Mouse (Mus musculus) forebrain, embryonic 11.5 days (tissue): ENCODE measurements around the gene Lars2. TPM values are rescaled to one million over a fixed set of nuclear protein-coding genes. Genes with fewer than 3 reads are reported as not detected.

Source experiments
- ATAC-seq: fragments of 200-750 bp; cut with Nextera tagmentation; replicated peaks from 2 replicates; pipeline ENCODE4 v1.8.0; 2017; ENCODE audit warnings: moderate TSS enrichment; ENCODE audit not compliant: low FRiP score
- DNase-seq: peaks from one replicate; pipeline ENCODE4 v3.0.0-alpha.2; 2017; ENCODE audit warnings: low spot score
- H3K27ac ChIP-seq: fragments of 300-500 bp; sonication (generic); 2 replicates; pipeline ENCODE4 v1.5.1; 2014; ENCODE audit warnings: low read depth, low read length
- H3K27me3 ChIP-seq: fragments of 300-500 bp; sonication (generic); 2 replicates; pipeline ENCODE4 v1.6.1; 2014; ENCODE audit warnings: mild to moderate bottlenecking, low read length, mixed read lengths; ENCODE audit not compliant: control insufficient read depth, insufficient read depth
- H3K36me3 ChIP-seq: fragments of 300-500 bp; sonication (generic); 2 replicates; pipeline ENCODE4 v1.6.1; 2014; ENCODE audit warnings: mild to moderate bottlenecking, low read length, moderate library complexity, mixed read lengths; ENCODE audit not compliant: control insufficient read depth, insufficient read depth
- H3K4me1 ChIP-seq: fragments of 300-500 bp; sonication (generic); replicated peaks from 2 replicates; pipeline ENCODE4 v1.6.1; 2014; ENCODE audit warnings: low read length, mixed read lengths; ENCODE audit not compliant: control insufficient read depth, insufficient read depth
- H3K4me2 ChIP-seq: fragments of 300-500 bp; sonication (generic); 2 replicates; pipeline ENCODE4 v1.6.1; 2014; ENCODE audit warnings: low read depth, mild to moderate bottlenecking, low read length, moderate library complexity, mixed read lengths; ENCODE audit not compliant: severe bottlenecking
- H3K4me3 ChIP-seq: fragments of 300-500 bp; sonication (generic); 2 replicates; pipeline ENCODE4 v1.5.1; 2014; ENCODE audit warnings: low read depth, low read length
- H3K9ac ChIP-seq: fragments of 300-500 bp; sonication (generic); 2 replicates; pipeline ENCODE4 v1.6.1; 2014; ENCODE audit warnings: low read length
- H3K9me3 ChIP-seq: fragments of 300-500 bp; sonication (generic); 2 replicates; pipeline ENCODE4 v1.6.1; 2016; ENCODE audit warnings: low read length, mixed read lengths; ENCODE audit not compliant: control insufficient read depth
- WGBS: fragments of 180-500 bp; shearing (Covaris S2); extraction: QIAGEN DNeasy Blood & Tissue Kit; methylation state at CpG from one replicate; pipeline ENCODE4 v1.1.7; 2014; 5-methylcytosine and 5-hydroxymethylcytosine counted together
- polyA plus RNA-seq: library from polyadenylated mRNA; unstranded; fragments of >200 nt; fragmentation: Nextera tagmentation; extraction: Ambion mirVana; gene quantifications from 2 replicates; pipeline ENCODE4 v1.2.1, GENCODE M21; 2014

Gene Lars2
- polyA plus RNA-seq, 1 experiment from 2014 or later: 836 TPM

DNA sequence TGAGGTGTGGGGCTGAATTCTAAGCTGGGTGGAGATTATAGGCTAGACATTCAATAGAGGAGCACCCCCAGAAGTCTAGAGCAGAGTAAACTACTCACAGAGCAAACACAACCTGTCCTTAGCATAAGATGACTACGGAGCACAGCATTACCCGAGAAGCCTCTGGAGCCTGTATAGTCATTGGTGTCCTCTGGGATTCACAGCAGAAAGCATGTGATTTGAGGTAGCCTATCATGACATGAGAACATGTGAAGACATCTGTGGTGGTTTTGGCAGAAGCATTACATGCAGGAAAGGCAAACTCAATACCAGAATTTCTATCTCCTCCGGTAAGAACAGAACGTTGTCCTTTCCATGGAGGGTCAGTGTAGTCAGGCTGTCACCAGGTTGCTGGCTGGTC is 118.8 kb downstream of the Lars2 start:
- ATAC-seq: no peak
- H3K4me2 ChIP-seq: no peak overlapping the region
- no peak overlapping the region for H3K4me3 ChIP-seq
- peaks cover 2% of the 10 kb centered on the region; the same call in 1 of the 2 replicates for H3K36me3 ChIP-seq
- H3K9ac ChIP-seq: no peak overlapping the region
- no peak for DNase-seq
- no peaks in the 10 kb centered on the region for H3K9me3 ChIP-seq
- no peaks in the 10 kb centered on the region for H3K27me3 ChIP-seq
- no peak overlapping the region for H3K27ac ChIP-seq
- 93% methylated on average over 4 of the region's 4 CpGs for WGBS
- peaks cover 9% of the 10 kb centered on the region for H3K4me1 ChIP-seq

DNA sequence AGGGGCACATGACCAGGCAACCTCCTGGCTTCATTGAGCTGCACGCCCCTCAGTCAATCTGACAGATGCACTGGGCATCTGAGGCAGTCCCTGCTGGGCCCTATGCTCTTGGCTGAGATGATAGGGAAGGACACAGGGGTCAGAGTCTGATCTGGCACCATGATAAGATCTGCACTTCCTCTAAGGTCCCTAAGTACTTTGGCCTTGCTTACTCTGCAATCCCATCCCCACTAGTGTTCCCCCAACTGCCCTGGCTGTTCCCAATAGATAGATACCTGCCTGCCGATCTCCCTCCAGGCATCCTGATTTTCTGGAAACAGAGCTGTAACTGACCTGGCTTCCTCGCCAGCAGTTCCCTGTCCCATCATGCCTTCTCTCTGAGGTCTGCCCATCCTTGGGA is 119.9 kb downstream of the Lars2 start:
- ATAC-seq (no peak), DNase-seq (no peak)
- WGBS: 83% methylated on average over 3 of the region's 3 CpGs
- Histone ChIP-seq H3K4me1 (peaks cover 5% of the 10 kb centered on the region), H3K27me3 (no peaks in the 10 kb centered on the region), H3K4me3 (no peak overlapping the region), H3K36me3 (peaks cover 2% of the 10 kb centered on the region; the same call in 1 of the 2 replicates), H3K9me3 (no peaks in the 10 kb centered on the region), H3K9ac (no peak overlapping the region), H3K4me2 (no peak overlapping the region), H3K27ac (no peak overlapping the region)

DNA sequence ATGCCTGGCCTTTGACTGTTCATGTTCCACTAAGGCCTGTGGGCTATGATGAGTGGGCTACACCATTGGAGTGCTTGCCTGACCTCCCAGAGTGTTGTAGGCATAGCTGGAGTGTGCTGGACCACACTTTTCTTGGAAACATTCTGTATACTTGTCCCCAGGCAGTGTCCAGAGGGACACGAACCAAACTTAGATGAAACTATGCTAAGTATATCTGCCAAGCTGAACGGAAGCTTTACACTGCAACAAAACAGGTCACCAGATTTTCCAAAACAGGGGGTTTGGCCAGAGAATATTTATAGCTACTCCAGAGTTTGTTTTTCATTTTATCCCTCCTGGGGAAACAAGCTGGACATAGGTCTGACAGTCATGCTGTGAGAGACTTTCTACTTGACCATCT is 122.3 kb downstream of the Lars2 start:
- Histone ChIP-seq H3K27ac (no peak overlapping the region), H3K27me3 (no peaks in the 10 kb centered on the region), H3K9ac (no peak overlapping the region), H3K4me2 (no peak overlapping the region), H3K9me3 (no peaks in the 10 kb centered on the region), H3K4me1 (0 out of 2 replicates have a peak, but pooled peaks cover 2% of the 10 kb centered on the region), H3K4me3 (no peak overlapping the region), H3K36me3 (no peaks in the 10 kb centered on the region)
- DNase-seq (no peak), ATAC-seq (no peak)
- 88% methylated on average over 2 of the region's 2 CpGs for WGBS

DNA sequence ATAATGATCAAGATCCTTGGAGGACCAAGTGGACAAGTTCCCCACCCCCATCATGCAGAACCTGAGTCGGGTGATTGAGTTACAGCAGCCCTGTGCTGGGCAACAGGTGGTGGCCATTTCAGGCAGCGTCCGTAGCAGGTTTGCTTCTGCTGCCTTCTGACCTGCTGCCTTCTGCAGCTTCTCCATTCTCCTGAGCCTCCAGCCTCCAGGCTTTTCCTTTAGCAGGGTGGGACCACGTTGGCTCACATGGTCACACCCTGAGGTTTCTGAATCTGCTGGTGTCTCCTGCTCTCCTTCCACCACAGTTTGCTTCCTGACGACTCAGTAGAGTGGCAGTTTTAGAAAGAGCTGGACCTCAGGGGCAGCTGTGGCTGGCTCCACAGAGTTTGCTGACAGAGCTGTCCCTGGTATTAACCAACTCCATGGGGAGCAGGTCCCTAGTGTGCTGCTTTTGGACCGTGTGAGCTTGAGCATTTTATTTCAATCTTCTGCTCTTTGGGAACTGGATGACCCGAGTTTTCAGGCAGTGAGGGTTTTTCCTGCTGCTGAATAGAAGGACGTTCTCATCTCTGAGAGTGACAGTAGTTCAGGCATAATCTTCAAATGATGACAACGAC is 123.1 kb downstream of the Lars2 start:
- 0 out of 2 replicates have a peak, but pooled peaks cover 2% of the 10 kb centered on the region for H3K4me1 ChIP-seq
- no peak for ATAC-seq

DNA sequence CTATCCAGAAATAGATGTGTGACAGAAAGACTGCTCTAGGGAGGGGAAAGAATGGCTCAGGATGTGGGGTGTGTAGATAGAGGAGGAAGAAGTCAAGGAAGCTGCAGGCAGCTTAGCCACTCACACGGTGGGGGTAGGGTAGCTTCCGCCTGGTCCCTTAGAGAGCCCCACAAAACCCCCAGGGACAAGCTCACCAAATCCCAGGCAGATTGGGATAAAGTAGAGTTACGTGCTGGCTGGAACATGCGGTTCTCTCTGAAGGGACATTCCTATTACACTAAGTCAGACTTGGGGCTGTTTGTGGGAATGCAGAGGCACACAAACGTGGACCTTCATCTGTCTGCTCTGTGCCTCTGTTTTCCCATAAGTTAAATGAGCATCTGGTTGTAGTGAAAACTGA is 124.2 kb downstream of the Lars2 start:
- 0 out of 2 replicates have a peak, but pooled peaks cover 2% of the 10 kb centered on the region for H3K4me1 ChIP-seq
- no peak overlapping the region for H3K27ac ChIP-seq
- H3K27me3 ChIP-seq: no peaks in the 10 kb centered on the region
- no peak overlapping the region for H3K4me3 ChIP-seq
- H3K36me3 ChIP-seq: no peaks in the 10 kb centered on the region
- 83% methylated on average over 5 of the region's 5 CpGs for WGBS
- DNase-seq (no peak), ATAC-seq (no peak)
- no peaks in the 10 kb centered on the region for H3K9me3 ChIP-seq
- no peak overlapping the region for H3K9ac ChIP-seq
- no peak overlapping the region for H3K4me2 ChIP-seq

More for the DNA sequence above, 123.1 kb downstream of the Lars2 start:
- H3K27me3 ChIP-seq: no peaks in the 10 kb centered on the region
- H3K27ac ChIP-seq: no peak overlapping the region
- DNase-seq: no peak
- H3K36me3 ChIP-seq: no peaks in the 10 kb centered on the region
- no peak overlapping the region for H3K4me3 ChIP-seq
- WGBS: 74% methylated on average over 9 of the region's 9 CpGs
- no peak overlapping the region for H3K4me2 ChIP-seq
- H3K9me3 ChIP-seq: no peaks in the 10 kb centered on the region
- no peak overlapping the region for H3K9ac ChIP-seq

DNA sequence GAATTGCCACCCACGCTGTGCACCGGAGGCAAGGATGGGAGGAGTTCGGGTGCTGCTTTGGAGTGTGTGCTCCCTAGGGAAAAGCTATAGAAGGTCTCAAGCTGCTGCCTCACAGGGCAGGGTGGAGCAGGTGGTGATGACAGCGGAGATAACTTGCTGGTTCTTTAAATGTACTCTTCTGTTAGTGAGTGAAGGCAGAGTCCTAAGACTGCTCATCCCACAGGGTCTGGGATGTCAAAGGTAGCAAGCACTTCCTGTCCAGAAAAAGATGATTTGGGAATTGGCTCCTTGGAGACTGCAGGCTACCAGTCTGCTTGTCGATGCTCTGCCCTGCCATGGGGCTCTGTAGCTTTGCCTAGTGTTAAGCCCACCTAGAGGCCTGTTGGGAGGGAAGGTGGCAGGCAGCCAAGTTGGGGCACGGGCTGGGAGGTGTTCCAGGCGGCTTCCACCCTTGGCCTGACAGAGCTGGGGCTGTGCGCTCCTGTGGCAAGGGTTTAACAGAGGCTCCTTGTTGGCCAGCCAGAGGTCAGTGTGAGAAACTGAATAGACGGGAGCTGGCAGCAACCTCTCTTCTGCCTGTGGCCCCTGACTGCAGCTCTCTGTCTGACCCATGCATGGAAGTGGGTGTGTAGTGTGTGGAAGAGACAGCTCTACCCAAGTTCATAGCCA is 125.3 kb downstream of the Lars2 start:
- H3K9ac ChIP-seq: no peak overlapping the region
- H3K36me3 ChIP-seq: no peaks in the 10 kb centered on the region
- 0 out of 2 replicates have a peak, but pooled peaks cover 2% of the 10 kb centered on the region for H3K4me1 ChIP-seq
- ATAC-seq: no peak
- no peak overlapping the region for H3K4me3 ChIP-seq
- H3K27ac ChIP-seq: no peak overlapping the region
- peak; percentile 55 for DNase-seq
- no peak overlapping the region for H3K4me2 ChIP-seq
- no peaks in the 10 kb centered on the region for H3K9me3 ChIP-seq
- H3K27me3 ChIP-seq: no peaks in the 10 kb centered on the region
- WGBS: 80% methylated on average over 9 of the region's 9 CpGs

DNA sequence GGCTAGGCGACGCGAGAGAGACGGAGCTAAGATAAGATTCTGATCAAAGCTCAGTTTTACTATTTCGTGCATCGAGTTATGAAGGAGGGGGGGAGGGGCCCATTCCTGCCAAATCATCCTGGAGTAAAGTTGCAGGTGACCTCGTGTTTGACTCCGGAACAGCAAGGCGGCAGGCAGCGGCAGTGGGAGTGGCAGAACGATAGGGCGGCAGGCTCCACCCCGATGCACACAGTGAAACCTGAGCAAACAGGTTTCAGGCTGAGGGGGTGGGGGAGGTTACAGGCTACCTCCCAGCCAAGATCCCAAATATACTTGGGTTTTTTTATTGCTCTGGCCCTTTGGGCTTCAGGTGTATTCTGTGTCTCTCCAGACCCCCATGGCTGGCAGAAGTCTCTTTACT is 129.9 kb downstream of the Lars2 start:
- Histone ChIP-seq H3K9ac (no peak overlapping the region), H3K27ac (no peak overlapping the region), H3K27me3 (no peaks in the 10 kb centered on the region), H3K4me1 (0 out of 2 replicates have a peak, but pooled peaks cover 2% of the 10 kb centered on the region), H3K9me3 (no peaks in the 10 kb centered on the region), H3K4me3 (no peak overlapping the region), H3K36me3 (no peaks in the 10 kb centered on the region), H3K4me2 (no peak overlapping the region)
- 15% methylated on average over 13 of the region's 13 CpGs for WGBS
- DNase-seq (no peak), ATAC-seq (no peak)

DNA sequence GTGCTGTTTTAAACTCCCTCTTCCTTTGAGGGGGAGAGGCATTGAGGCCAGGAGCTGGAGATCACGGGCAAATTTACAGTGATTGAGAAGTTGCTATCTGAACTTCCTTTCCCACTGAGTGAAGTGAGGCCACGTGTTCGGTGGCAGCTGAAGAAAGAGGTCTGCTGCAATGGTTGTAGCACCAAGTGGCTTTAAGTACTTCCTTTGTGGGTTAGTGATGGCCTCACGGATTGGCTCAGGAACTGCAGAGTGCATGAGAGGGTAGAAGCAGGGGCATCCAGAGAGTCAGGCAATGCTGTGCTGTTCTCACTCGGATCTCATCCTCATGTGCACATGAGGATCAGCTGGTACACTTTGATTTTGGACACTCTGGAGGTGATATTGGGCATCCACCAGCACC is 131.2 kb downstream of the Lars2 start:
- no peak for ATAC-seq
- Histone ChIP-seq H3K27me3 (no peaks in the 10 kb centered on the region), H3K36me3 (no peaks in the 10 kb centered on the region), H3K9ac (no peak overlapping the region), H3K4me3 (no peak overlapping the region), H3K4me1 (no peaks in the 10 kb centered on the region), H3K27ac (no peak overlapping the region), H3K4me2 (no peak overlapping the region), H3K9me3 (no peaks in the 10 kb centered on the region)
- 93% methylated on average over 5 of the region's 5 CpGs for WGBS
- DNase-seq: no peak

DNA sequence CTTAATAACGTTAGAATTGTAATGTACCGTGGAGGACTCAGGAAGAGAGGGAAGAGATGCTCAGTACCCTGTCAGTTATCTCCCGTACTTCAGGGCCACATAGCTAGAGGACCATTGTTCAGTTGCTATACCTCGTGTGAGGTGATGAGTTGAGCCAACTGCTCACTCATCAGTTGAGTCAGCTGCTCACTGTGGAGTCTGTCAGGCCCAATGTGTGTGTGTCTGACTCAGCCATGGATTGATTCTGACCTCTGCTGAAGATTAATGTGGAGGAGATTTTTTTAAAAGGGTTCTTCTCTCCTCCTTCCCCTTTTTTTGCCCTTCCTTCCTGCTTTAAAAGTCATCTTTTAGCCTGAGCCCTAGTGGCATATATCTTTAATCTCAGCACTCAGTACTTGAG is 133.8 kb downstream of the Lars2 start:
- 84% methylated on average over 4 of the region's 4 CpGs for WGBS

More for the DNA sequence above, 133.8 kb downstream of the Lars2 start:
- H3K27ac ChIP-seq: no peak overlapping the region
- H3K9me3 ChIP-seq: no peaks in the 10 kb centered on the region
- no peak overlapping the region for H3K4me3 ChIP-seq
- ATAC-seq (no peak), DNase-seq (no peak)
- H3K27me3 ChIP-seq: no peaks in the 10 kb centered on the region
- H3K36me3 ChIP-seq: no peaks in the 10 kb centered on the region
- no peak overlapping the region for H3K4me2 ChIP-seq
- no peaks in the 10 kb centered on the region for H3K4me1 ChIP-seq
- H3K9ac ChIP-seq: no peak overlapping the region
